In genomic region chr12:71943112-71943511, GRCm38 (mm10) we compare ENCODE assay signal across 20 mouse cellular contexts.
DNase-seq lines count a peak whose midpoint lies in the region; ATAC-seq and TF ChIP-seq lines count a peak whose summit lies in the region.
"Had no signal": no experiment of that assay in that cellular context is flagged by ENCODE, and none has a peak within 500 bp of the region (broad histone marks: within the 10 kb centered on the region; RNA-seq: fewer than 3 reads in every experiment).

No protein-coding gene starts in this region.

- peaks cover 65% of the 10 kb centered on the region for H3K36me3 ChIP-seq in heart, embryonic 10.5 days
- H3K36me3 ChIP-seq in liver, embryonic 14.5 days (replicated peaks; ENCODE audit: control insufficient read depth, insufficient read depth, low read depth), result peaks cover 52% of the 10 kb centered on the region
- H3K36me3 ChIP-seq in hindbrain, embryonic 13.5 days, result peaks cover 64% of the 10 kb centered on the region

- no peak overlapping the region for H3K4me3 ChIP-seq in heart, embryonic 10.5 days
- no peak overlapping the region for H3K4me3 ChIP-seq in liver, embryonic 14.5 days (ENCODE audit: insufficient read depth in 1 of 2, low read depth in 2 of 2, low read length in 2 of 2)
- no peak overlapping the region for H3K4me3 ChIP-seq in hindbrain, embryonic 13.5 days
- H3K4me3 ChIP-seq: embryonic facial prominence, embryonic 10.5 days; forebrain, embryonic 13.5 days; hindbrain, embryonic 12.5 days had no signal

- no peak overlapping the region for H3K4me2 ChIP-seq in liver, embryonic 14.5 days (ENCODE audit: low read depth)
- H3K4me2 ChIP-seq in hindbrain, embryonic 13.5 days, result no peak overlapping the region
- H3K4me2 ChIP-seq: forebrain, embryonic 13.5 days; heart, embryonic 11.5 days; hindbrain, embryonic 12.5 days had no signal

- no peaks in the 10 kb centered on the region for H3K9me3 ChIP-seq in heart, embryonic 10.5 days
- H3K9me3 ChIP-seq in liver, embryonic 14.5 days (ENCODE audit: control insufficient read depth, low read length), result no peaks in the 10 kb centered on the region
- H3K9me3 ChIP-seq in hindbrain, embryonic 13.5 days, result no peaks in the 10 kb centered on the region
- H3K9me3 ChIP-seq: embryonic facial prominence, embryonic 10.5 days; forebrain, embryonic 13.5 days; hindbrain, embryonic 12.5 days had no signal

- H3K9ac ChIP-seq in liver, embryonic 14.5 days (replicated peaks), result no peak overlapping the region
- H3K9ac ChIP-seq in hindbrain, embryonic 13.5 days, result no peak overlapping the region
- H3K9ac ChIP-seq: forebrain, embryonic 13.5 days; forebrain, postnatal 0 days; hindbrain, embryonic 12.5 days had no signal

- peak; percentile 44 for DNase-seq in heart, adult 11 months
- DNase-seq in heart, embryonic 10.5 days (ENCODE audit: low spot score), result no peak
- peak; percentile 43 for DNase-seq in liver
- DNase-seq in liver, embryonic 14.5 days (ENCODE audit: low read depth in 3 of 3, low spot score in 3 of 3), result no peak
- no peak for DNase-seq in left cerebral cortex, adult 8-10 months (ENCODE audit: low spot score in 2 of 2)
- no peak for DNase-seq in lung, postnatal 25 days (ENCODE audit: low spot score)
- DNase-seq: adrenal gland, adult 2 months; adrenal gland, postnatal 25 days; B cell, adult 2 months; cerebellum, adult 18-20 months; forebrain, postnatal 0 days; gastrocnemius, postnatal 36 days; heart, postnatal 36 days had no signal

- 66% methylated on average over 9 of the region's 9 CpGs for WGBS in heart, embryonic 10.5 days
- 40% methylated on average over 9 of the region's 9 CpGs for WGBS in liver, embryonic 14.5 days (ENCODE audit: insufficient replicate concordance)
- 94% methylated on average over 9 of the region's 9 CpGs for WGBS in hindbrain, embryonic 13.5 days

- peak; percentile 61 for ATAC-seq in liver, embryonic 14.5 days (ENCODE audit: insufficient read depth)
- ATAC-seq in megakaryocyte progenitor cell, adult 5-6 weeks (replicated peaks; ENCODE audit: poor library complexity), result peak; percentile 59
- ATAC-seq in hindbrain, embryonic 13.5 days (ENCODE audit: low FRiP score), result no peak
- ATAC-seq: forebrain, embryonic 13.5 days; forebrain, postnatal 0 days; hindbrain, postnatal 0 days had no signal

- H3K27me3 ChIP-seq in heart, embryonic 10.5 days (ENCODE audit: insufficient read depth, poor library complexity, severe bottlenecking), result no peaks in the 10 kb centered on the region
- H3K27me3 ChIP-seq in liver, embryonic 14.5 days (ENCODE audit: control insufficient read depth, insufficient read depth, low read length), result no peaks in the 10 kb centered on the region
- no peaks in the 10 kb centered on the region for H3K27me3 ChIP-seq in hindbrain, embryonic 13.5 days
- H3K27me3 ChIP-seq: forebrain, embryonic 13.5 days; hindbrain, embryonic 12.5 days had no signal

- TF ChIP-seq CTCF in liver, embryonic 14.5 days (IDR thresholded peaks at IDR 0.05; ENCODE audit: low read depth), result no peak

- H3K4me1 ChIP-seq in heart, embryonic 10.5 days, result peaks cover 31% of the 10 kb centered on the region
- peaks cover 0 to 11% of the 10 kb centered on the region in 2 experiments; a peak in 3 of 4 replicates for H3K4me1 ChIP-seq in liver, embryonic 14.5 days (replicated peaks; ENCODE audit: control insufficient read depth in 2 of 2, insufficient read depth in 2 of 2, low read length in 1 of 2)
- peaks cover 8% of the 10 kb centered on the region; the same call in 1 of the 2 replicates for H3K4me1 ChIP-seq in hindbrain, embryonic 13.5 days (replicated peaks)
- H3K4me1 ChIP-seq: embryonic facial prominence, embryonic 10.5 days had no signal

- no peak overlapping the region for H3K27ac ChIP-seq in heart, embryonic 10.5 days
- H3K27ac ChIP-seq in liver, embryonic 14.5 days, result no peak overlapping the region
- no peak overlapping the region for H3K27ac ChIP-seq in hindbrain, embryonic 13.5 days
- H3K27ac ChIP-seq: embryonic facial prominence, embryonic 10.5 days; forebrain, embryonic 13.5 days; hindbrain, embryonic 12.5 days; hindbrain, postnatal 0 days had no signal

- peak; percentile 46; the same call in 1 of the 2 replicates for TF ChIP-seq EP300 in liver, embryonic 14.5 days (IDR thresholded peaks at IDR 0.05; ENCODE audit: low read depth)

Comparison
In these comparisons a context has a peak if more than half of its experiments do, and no peak if none do; other contexts are left out.
1. DNase-seq: peak in heart, adult 11 months (single experiment) and liver (single experiment); none in heart, embryonic 10.5 days (single experiment), liver, embryonic 14.5 days (0 of 3), left cerebral cortex, adult 8-10 months (0 of 2) and lung, postnatal 25 days (single experiment).